Mouse (Mus musculus) erythroblast, embryonic 14.5 days (primary cell): ENCODE measurements around the gene Phc1.

ENCODE experiments used
- GATA1 ChIP-seq: IDR thresholded peaks from 2 replicates; pipeline ENCODE4 v1.6.1; 2012; ENCODE audit warnings: low read length, inconsistent platforms, mixed read lengths
- TAL1 ChIP-seq: IDR thresholded peaks from 3 replicates; pipeline ENCODE4 v1.6.1; 2012; ENCODE audit warnings: low read length, inconsistent platforms, mixed read lengths

DNA sequence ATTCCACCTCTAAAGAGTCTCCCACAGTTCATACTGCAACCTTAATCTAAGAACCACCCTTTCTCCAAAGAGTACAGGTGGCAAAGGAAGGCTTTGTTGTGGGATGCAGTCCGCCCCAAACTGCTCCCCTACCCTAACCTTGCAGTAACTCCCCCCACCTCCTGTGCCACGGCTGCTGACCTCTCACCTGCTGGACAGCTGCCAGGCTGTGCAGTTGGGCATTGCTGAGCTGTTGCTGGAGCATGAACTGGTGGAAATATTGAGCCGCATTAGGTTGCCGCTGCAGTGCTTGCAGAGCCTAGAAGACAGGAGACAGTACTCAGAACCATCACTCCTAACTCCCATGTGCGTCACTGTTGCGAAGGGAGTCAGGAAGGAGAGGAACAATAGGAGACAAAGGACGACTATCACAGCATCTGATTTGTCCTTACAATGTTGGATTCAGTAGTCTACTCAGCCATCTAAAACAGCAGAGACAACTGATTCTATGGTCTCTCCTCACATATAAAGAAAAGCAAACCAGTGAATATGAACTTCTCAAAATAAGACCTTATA lies 5.5 kb downstream of the Phc1 start:
- TF ChIP-seq TAL1 (no peak), GATA1 (no peak)
